Mouse (Mus musculus) megakaryocyte, embryonic 14.5 days (primary cell): ENCODE results near the gene Oprm1.

ENCODE experiments used
- FLI1 ChIP-seq: IDR thresholded peaks from 2 replicates; pipeline ENCODE4 v1.6.1; 2012; ENCODE audit warnings: low read length, inconsistent platforms, mixed read lengths
- GATA1 ChIP-seq: IDR thresholded peaks from 3 replicates; pipeline ENCODE4 v1.6.1; 2012; ENCODE audit warnings: mixed read lengths, low read length, inconsistent platforms, borderline replicate concordance

GRCm38 (mm10) chr10:6958791-6959190, 200.5 kb downstream of the Oprm1 start:
- no peak for TF ChIP-seq GATA1
- no peak for TF ChIP-seq FLI1
